Mouse (Mus musculus) neural tube, embryonic 15.5 days (tissue): ENCODE measurements around the gene Myo16. TPM values are rescaled to one million over a fixed set of nuclear protein-coding genes. Genes with fewer than 3 reads are reported as not detected.

Experiments
- ATAC-seq: fragments of 200-750 bp; cut with Nextera tagmentation; 2 replicates; pipeline ENCODE4 v1.8.0; 2017; ENCODE audit warnings: mild to moderate bottlenecking, moderate TSS enrichment, moderate library complexity; ENCODE audit not compliant: low FRiP score
- H3K27ac ChIP-seq: fragments of 300-500 bp; sonication (generic); replicated peaks from 2 replicates; pipeline ENCODE4 v1.5.1; 2015; ENCODE audit warnings: mild to moderate bottlenecking, inconsistent platforms
- H3K27me3 ChIP-seq: fragments of 300-500 bp; sonication (generic); replicated peaks from 2 replicates; pipeline ENCODE4 v1.6.1; 2015; ENCODE audit warnings: inconsistent platforms
- H3K36me3 ChIP-seq: fragments of 300-500 bp; sonication (generic); 2 replicates; pipeline ENCODE4 v1.6.1; 2015; ENCODE audit warnings: inconsistent platforms
- H3K4me1 ChIP-seq: fragments of 300-500 bp; sonication (generic); 2 replicates; pipeline ENCODE4 v1.6.1; 2015; ENCODE audit warnings: inconsistent platforms
- H3K4me2 ChIP-seq: fragments of 300-500 bp; sonication (generic); 2 replicates; pipeline ENCODE4 v1.6.1; 2015; ENCODE audit warnings: inconsistent platforms, mild to moderate bottlenecking, moderate library complexity
- H3K4me3 ChIP-seq: fragments of 300-500 bp; sonication (generic); replicated peaks from 2 replicates; pipeline ENCODE4 v1.5.1; 2015; ENCODE audit warnings: mild to moderate bottlenecking, inconsistent platforms
- H3K9ac ChIP-seq: fragments of 300-500 bp; sonication (generic); replicated peaks from 2 replicates; pipeline ENCODE4 v1.6.1; 2015; ENCODE audit warnings: mild to moderate bottlenecking, inconsistent platforms
- H3K9me3 ChIP-seq: fragments of 300-500 bp; sonication (generic); replicated peaks from 2 replicates; pipeline ENCODE4 v1.6.1; 2016; ENCODE audit warnings: inconsistent platforms
- WGBS: fragments of 180-500 bp; shearing (Covaris S2); methylation state at CpG from one replicate; pipeline ENCODE4 v1.1.7; 2015; ENCODE audit warnings: mixed read lengths; 5-methylcytosine and 5-hydroxymethylcytosine counted together
- polyA plus RNA-seq: library from polyadenylated mRNA; unstranded; fragments of >200 nt; fragmentation: Nextera tagmentation; extraction: Ambion mirVana; gene quantifications from 2 replicates; pipeline ENCODE4 v1.2.1, GENCODE M21; 2015

The Myo16 gene
- polyA plus RNA-seq, 1 experiment from 2014 or later = 5.6 TPM

- no peak overlapping the region for H3K27ac ChIP-seq
- WGBS = 54% methylated on average over 13 of the region's 13 CpGs
- H3K4me2 ChIP-seq = no peak overlapping the region
- H3K36me3 ChIP-seq = no peaks in the 10 kb centered on the region
- peaks cover 22% of the 10 kb centered on the region for H3K4me1 ChIP-seq
- H3K27me3 ChIP-seq = no peaks in the 10 kb centered on the region
- no peaks in the 10 kb centered on the region for H3K9me3 ChIP-seq
- ATAC-seq = no peak
- no peak overlapping the region for H3K9ac ChIP-seq
- no peak overlapping the region for H3K4me3 ChIP-seq
Measured at GRCm38 (mm10) chr8:10562046-10562445, 408.3 kb downstream of the Myo16 start.

GRCm38 (mm10) chr8:10562636-10563035, 408.9 kb downstream of the Myo16 start:
- no peak overlapping the region for H3K9ac ChIP-seq
- no peaks in the 10 kb centered on the region for H3K9me3 ChIP-seq
- ATAC-seq = no peak
- no peak overlapping the region for H3K27ac ChIP-seq
- no peaks in the 10 kb centered on the region for H3K36me3 ChIP-seq
- H3K4me1 ChIP-seq = peaks cover 22% of the 10 kb centered on the region
- 85% methylated on average over 9 of the region's 9 CpGs for WGBS
- H3K4me3 ChIP-seq = no peak overlapping the region
- H3K4me2 ChIP-seq = no peak overlapping the region
- no peaks in the 10 kb centered on the region for H3K27me3 ChIP-seq

GRCm38 (mm10) chr8:10565231-10566029, 411.7 kb downstream of the Myo16 start:
- H3K4me1 ChIP-seq = peaks cover 12% of the 10 kb centered on the region; the same call in 1 of the 2 replicates
- no peak overlapping the region for H3K27ac ChIP-seq
- no peak for ATAC-seq
- no peak overlapping the region for H3K4me2 ChIP-seq
- H3K4me3 ChIP-seq = no peak overlapping the region
- H3K27me3 ChIP-seq = no peaks in the 10 kb centered on the region
- no peak overlapping the region for H3K9ac ChIP-seq
- whole genome bisulfite sequencing = 72% methylated on average over 11 of the region's 11 CpGs
- no peaks in the 10 kb centered on the region; the same call in none of the 2 replicates for H3K36me3 ChIP-seq
- H3K9me3 ChIP-seq = no peaks in the 10 kb centered on the region

GRCm38 (mm10) chr8:10568448-10568847, 414.7 kb downstream of the Myo16 start:
- no peaks in the 10 kb centered on the region for H3K9me3 ChIP-seq
- H3K36me3 ChIP-seq = no peaks in the 10 kb centered on the region; the same call in none of the 2 replicates
- no peak overlapping the region for H3K27ac ChIP-seq
- H3K4me2 ChIP-seq = no peak overlapping the region
- no peak for ATAC-seq
- H3K4me1 ChIP-seq = peaks cover 4% of the 10 kb centered on the region; the same call in 1 of the 2 replicates
- no peak overlapping the region for H3K9ac ChIP-seq
- WGBS = 70% methylated on average over 4 of the region's 4 CpGs
- no peak overlapping the region for H3K4me3 ChIP-seq
- H3K27me3 ChIP-seq = no peaks in the 10 kb centered on the region

- Histone ChIP-seq H3K9me3 (no peaks in the 10 kb centered on the region), H3K36me3 (no peaks in the 10 kb centered on the region; the same call in none of the 2 replicates), H3K4me1 (0 out of 2 replicates have a peak, but pooled peaks cover 4% of the 10 kb centered on the region), H3K27ac (no peak overlapping the region), H3K4me2 (no peak overlapping the region), H3K27me3 (0 out of 2 replicates have a peak, but pooled peaks cover 4% of the 10 kb centered on the region), H3K4me3 (no peak overlapping the region), H3K9ac (no peak overlapping the region)
- ATAC-seq = no peak
- 19% methylated on average over 6 of the region's 6 CpGs for WGBS
Measured at GRCm38 (mm10) chr8:10574096-10574495, 420.4 kb downstream of the Myo16 start.

GRCm38 (mm10) chr8:10575244-10575643, 421.5 kb downstream of the Myo16 start:
- Histone ChIP-seq H3K4me1 (0 out of 2 replicates have a peak, but pooled peaks cover 4% of the 10 kb centered on the region), H3K4me3 (no peak overlapping the region), H3K4me2 (no peak overlapping the region), H3K27ac (no peak overlapping the region), H3K9ac (no peak overlapping the region), H3K36me3 (no peaks in the 10 kb centered on the region; the same call in 1 of the 2 replicates), H3K9me3 (no peaks in the 10 kb centered on the region), H3K27me3 (0 out of 2 replicates have a peak, but pooled peaks cover 4% of the 10 kb centered on the region)
- no peak for ATAC-seq
- 90% methylated on average over 10 of the region's 10 CpGs for WGBS

GRCm38 (mm10) chr8:10586956-10587744, 433.4 kb downstream of the Myo16 start:
- peak; percentile 55 for ATAC-seq
- no peak overlapping the region for H3K9ac ChIP-seq
- no peak overlapping the region for H3K4me3 ChIP-seq
- H3K27ac ChIP-seq = no peak overlapping the region
- no peaks in the 10 kb centered on the region for H3K9me3 ChIP-seq
- 34% methylated on average over 10 of the region's 14 CpGs for WGBS
- no peaks in the 10 kb centered on the region for H3K36me3 ChIP-seq
- peaks cover 12% of the 10 kb centered on the region; the same call in 1 of the 2 replicates for H3K4me1 ChIP-seq
- H3K4me2 ChIP-seq = no peak overlapping the region
- H3K27me3 ChIP-seq = no peaks in the 10 kb centered on the region

GRCm38 (mm10) chr8:10589422-10589933, 435.8 kb downstream of the Myo16 start:
- Histone ChIP-seq H3K27ac (no peak overlapping the region), H3K27me3 (no peaks in the 10 kb centered on the region), H3K4me2 (no peak overlapping the region), H3K4me1 (peaks cover 12% of the 10 kb centered on the region; the same call in 1 of the 2 replicates), H3K36me3 (no peaks in the 10 kb centered on the region), H3K9me3 (no peaks in the 10 kb centered on the region), H3K9ac (no peak overlapping the region), H3K4me3 (no peak overlapping the region)
- no peak for ATAC-seq
- WGBS = 90% methylated on average over 11 of the region's 11 CpGs

GRCm38 (mm10) chr8:10592917-10593316, 439.2 kb downstream of the Myo16 start:
- H3K4me1 ChIP-seq = 0 out of 2 replicates have a peak, but pooled peaks cover 2% of the 10 kb centered on the region
- no peaks in the 10 kb centered on the region for H3K27me3 ChIP-seq
- H3K4me3 ChIP-seq = no peak overlapping the region
- no peak for ATAC-seq
- no peaks in the 10 kb centered on the region for H3K9me3 ChIP-seq
- no peak overlapping the region for H3K27ac ChIP-seq
- H3K9ac ChIP-seq = no peak overlapping the region
- H3K4me2 ChIP-seq = no peak overlapping the region
- H3K36me3 ChIP-seq = no peaks in the 10 kb centered on the region
- WGBS = 94% methylated on average over 6 of the region's 6 CpGs

GRCm38 (mm10) chr8:10596353-10596752, 442.6 kb downstream of the Myo16 start:
- no peaks in the 10 kb centered on the region for H3K36me3 ChIP-seq
- no peak overlapping the region for H3K4me2 ChIP-seq
- no peaks in the 10 kb centered on the region for H3K9me3 ChIP-seq
- 91% methylated on average over 3 of the region's 3 CpGs for WGBS
- no peak overlapping the region for H3K9ac ChIP-seq
- no peak overlapping the region for H3K27ac ChIP-seq
- ATAC-seq = no peak
- no peaks in the 10 kb centered on the region for H3K27me3 ChIP-seq
- 0 out of 2 replicates have a peak, but pooled peaks cover 3% of the 10 kb centered on the region for H3K4me1 ChIP-seq
- H3K4me3 ChIP-seq = no peak overlapping the region

GRCm38 (mm10) chr8:10597595-10597994, 443.9 kb downstream of the Myo16 start:
- Histone ChIP-seq H3K36me3 (no peaks in the 10 kb centered on the region), H3K27me3 (no peaks in the 10 kb centered on the region; the same call in 1 of the 2 replicates), H3K9me3 (no peaks in the 10 kb centered on the region), H3K27ac (no peak overlapping the region), H3K9ac (no peak overlapping the region), H3K4me3 (no peak overlapping the region), H3K4me2 (no peak overlapping the region), H3K4me1 (0 out of 2 replicates have a peak, but pooled peaks cover 3% of the 10 kb centered on the region)
- 92% methylated on average over 5 of the region's 5 CpGs for WGBS
- ATAC-seq = no peak
